Mouse (Mus musculus): ENCODE results near the gene Tpgs1. TPM values are rescaled to one million over a fixed set of nuclear protein-coding genes. Genes with fewer than 3 reads are reported as not detected.
A peak's percentile ranks its signal among the peaks of the same experiment; 100 is the strongest.
"Not testable (repeated sequence)": the region's sequence is repeated elsewhere in the genome, so short reads cannot be mapped to it uniquely, and the experiment has no call there.

Gene Tpgs1
- polyA plus RNA-seq, 1 experiment: 12.2 TPM

GRCm38 (mm10) chr10:79700676-79701075, 31.5 kb downstream of the Tpgs1 start:
- TF ChIP-seq POLR2A (IDR thresholded peaks at IDR 0.05; ENCODE audit: borderline replicate concordance, control insufficient read depth, low read depth, low read length) (no peak), CTCF (IDR thresholded peaks at IDR 0.05; ENCODE audit: control insufficient read depth, insufficient read depth, low read length) (no peak)
- 69% methylated on average over 7 of the region's 7 CpGs for WGBS
- H3K4me1 ChIP-seq (ENCODE audit: control insufficient read depth, insufficient read depth, low read length): peaks cover 4% of the 10 kb centered on the region
- H3K4me3 ChIP-seq (replicated peaks; ENCODE audit: control insufficient read depth, low read depth, low read length): no peak overlapping the region
- no peak overlapping the region for H3K27ac ChIP-seq (ENCODE audit: control insufficient read depth, insufficient read depth, low read depth, low read length, poor library complexity)

GRCm38 (mm10) chr10:79701443-79702129, 32.4 kb downstream of the Tpgs1 start:
- Histone ChIP-seq H3K4me3 (replicated peaks; ENCODE audit: control insufficient read depth, low read depth, low read length) (no peak overlapping the region), H3K27ac (ENCODE audit: control insufficient read depth, insufficient read depth, low read depth, low read length, poor library complexity) (no peak overlapping the region), H3K4me1 (ENCODE audit: control insufficient read depth, insufficient read depth, low read length) (peaks cover 2% of the 10 kb centered on the region; the same call in 1 of the 2 replicates)
- TF ChIP-seq POLR2A (IDR thresholded peaks at IDR 0.05; ENCODE audit: borderline replicate concordance, control insufficient read depth, low read depth, low read length) (no peak), CTCF (IDR thresholded peaks at IDR 0.05; ENCODE audit: control insufficient read depth, insufficient read depth, low read length) (no peak)
- 84% methylated on average over 10 of the region's 10 CpGs for WGBS

GRCm38 (mm10) chr10:79702970-79703369, 33.8 kb downstream of the Tpgs1 start:
- WGBS: 82% methylated on average over 4 of the region's 4 CpGs
- not testable (repeated sequence) for H3K4me1 ChIP-seq (ENCODE audit: control insufficient read depth, insufficient read depth, low read length); H3K27ac ChIP-seq (ENCODE audit: control insufficient read depth, insufficient read depth, low read depth, low read length, poor library complexity); H3K4me3 ChIP-seq (replicated peaks; ENCODE audit: control insufficient read depth, low read depth, low read length)

GRCm38 (mm10) chr10:79703541-79703940, 34.4 kb downstream of the Tpgs1 start:
- 71% methylated on average over 10 of the region's 10 CpGs for WGBS
- no peak overlapping the region for H3K4me3 ChIP-seq (replicated peaks; ENCODE audit: control insufficient read depth, low read depth, low read length)
- no peak for TF ChIP-seq POLR2A (IDR thresholded peaks at IDR 0.05; ENCODE audit: borderline replicate concordance, control insufficient read depth, low read depth, low read length)
- no peak overlapping the region for H3K27ac ChIP-seq (ENCODE audit: control insufficient read depth, insufficient read depth, low read depth, low read length, poor library complexity)
- H3K4me1 ChIP-seq (ENCODE audit: control insufficient read depth, insufficient read depth, low read length): peaks cover 2% of the 10 kb centered on the region; the same call in 1 of the 2 replicates

GRCm38 (mm10) chr10:79704065-79704969, 35.1 kb downstream of the Tpgs1 start, which contains the start of gene Bsg:
Gene Bsg (plus strand): TSS chr10:79704491.
- peak within 1 kb of the TSS; percentile 69 for H3K27ac ChIP-seq (ENCODE audit: control insufficient read depth, insufficient read depth, low read depth, low read length, poor library complexity)
- H3K4me3 ChIP-seq (replicated peaks; ENCODE audit: control insufficient read depth, low read depth, low read length): peak within 1 kb of the TSS; percentile 91
- H3K4me1 ChIP-seq (ENCODE audit: control insufficient read depth, insufficient read depth, low read length): peaks cover 2% of the 10 kb centered on the region; the same call in 1 of the 2 replicates
- 1% methylated on average over 65 of the region's 65 CpGs for WGBS
- peak; percentile 32 for TF ChIP-seq CTCF (IDR thresholded peaks at IDR 0.05; ENCODE audit: control insufficient read depth, insufficient read depth, low read length)
- peak; percentile 99 for TF ChIP-seq POLR2A (IDR thresholded peaks at IDR 0.05; ENCODE audit: borderline replicate concordance, control insufficient read depth, low read depth, low read length)

GRCm38 (mm10) chr10:79704970-79705360, 35.8 kb downstream of the Tpgs1 start:
- Histone ChIP-seq H3K4me3 (replicated peaks; ENCODE audit: control insufficient read depth, low read depth, low read length) (peak overlapping the region; percentile 91), H3K27ac (ENCODE audit: control insufficient read depth, insufficient read depth, low read depth, low read length, poor library complexity) (peak overlapping the region; percentile 69), H3K4me1 (ENCODE audit: control insufficient read depth, insufficient read depth, low read length) (peaks cover 2% of the 10 kb centered on the region; the same call in 1 of the 2 replicates)
- WGBS: 4% methylated on average over 10 of the region's 10 CpGs
- no peak for TF ChIP-seq CTCF (IDR thresholded peaks at IDR 0.05; ENCODE audit: control insufficient read depth, insufficient read depth, low read length)
- no peak for TF ChIP-seq POLR2A (IDR thresholded peaks at IDR 0.05; ENCODE audit: borderline replicate concordance, control insufficient read depth, low read depth, low read length)

- peak overlapping the region; percentile 91 for H3K4me3 ChIP-seq (replicated peaks; ENCODE audit: control insufficient read depth, low read depth, low read length)
- TF ChIP-seq CTCF (IDR thresholded peaks at IDR 0.05; ENCODE audit: control insufficient read depth, insufficient read depth, low read length) (no peak), POLR2A (IDR thresholded peaks at IDR 0.05; ENCODE audit: borderline replicate concordance, control insufficient read depth, low read depth, low read length) (0 out of 2 replicates have a peak, but pooled peaks have one; percentile 47)
- peaks cover 2% of the 10 kb centered on the region; the same call in 1 of the 2 replicates for H3K4me1 ChIP-seq (ENCODE audit: control insufficient read depth, insufficient read depth, low read length)
- H3K27ac ChIP-seq (ENCODE audit: control insufficient read depth, insufficient read depth, low read depth, low read length, poor library complexity): peak overlapping the region; percentile 69
- WGBS: 39% methylated on average over 5 of the region's 5 CpGs
These were observed 36.8 kb downstream of the Tpgs1 start for GRCm38 (mm10) chr10:79705951-79706350.

GRCm38 (mm10) chr10:79706406-79707094, 37.4 kb downstream of the Tpgs1 start:
- Histone ChIP-seq H3K4me3 (replicated peaks; ENCODE audit: control insufficient read depth, low read depth, low read length) (peak overlapping the region; percentile 63), H3K4me1 (ENCODE audit: control insufficient read depth, insufficient read depth, low read length) (peaks cover 2% of the 10 kb centered on the region; the same call in 1 of the 2 replicates), H3K27ac (ENCODE audit: control insufficient read depth, insufficient read depth, low read depth, low read length, poor library complexity) (peak overlapping the region; percentile 67)
- TF ChIP-seq CTCF (IDR thresholded peaks at IDR 0.05; ENCODE audit: control insufficient read depth, insufficient read depth, low read length): no peak
- no peak for TF ChIP-seq POLR2A (IDR thresholded peaks at IDR 0.05; ENCODE audit: borderline replicate concordance, control insufficient read depth, low read depth, low read length)
- 72% methylated on average over 5 of the region's 5 CpGs for WGBS
